Mouse (Mus musculus) lung, adult 2 months (tissue): ENCODE measurements around the gene Inmt.

ENCODE experiments used
- CTCF ChIP-seq: fragments of 200-500 bp; IDR thresholded peaks from 2 replicates; pipeline ENCODE4 v1.5.1; 2011; ENCODE audit warnings: mild to moderate bottlenecking, low read length, control low read depth; ENCODE audit not compliant: insufficient read depth
- POLR2A ChIP-seq: fragments of 200-500 bp; IDR thresholded peaks from 2 replicates; pipeline ENCODE4 v1.6.1; 2011; ENCODE audit warnings: low read depth, mild to moderate bottlenecking, control low read depth, low read length, borderline replicate concordance; ENCODE audit errors: extremely low read depth

- TF ChIP-seq CTCF (no peak), POLR2A (no peak)
These were observed 35.9 kb upstream of the Inmt start for GRCm38 (mm10) chr6:55210423-55211365.
